ENCODE assay signal across 25 mouse cellular contexts in the genomic region with DNA sequence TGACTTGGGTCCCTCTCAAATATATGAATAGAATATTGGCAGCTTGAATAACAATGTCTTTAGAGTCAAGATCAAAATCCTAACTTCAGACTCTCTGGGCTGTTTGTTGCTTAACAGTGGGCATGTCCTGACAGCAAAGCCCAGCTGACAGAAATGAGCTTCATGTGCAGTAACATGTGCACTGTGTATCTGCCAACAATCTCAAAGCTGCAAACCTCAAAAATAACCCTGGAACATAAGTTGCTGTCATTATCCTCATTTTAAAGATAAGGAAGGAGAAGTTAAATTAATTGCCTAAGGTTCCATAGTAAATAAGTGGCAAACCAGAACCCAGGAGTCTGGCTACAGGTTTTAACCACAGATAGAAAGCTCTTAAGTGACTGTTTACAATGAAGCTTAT. TPM values are rescaled to one million over a fixed set of nuclear protein-coding genes. Genes with fewer than 3 reads are reported as not detected.
DNase-seq lines count a peak whose midpoint lies in the region; ATAC-seq and TF ChIP-seq lines count a peak whose summit lies in the region.
"Had no signal": no experiment of that assay in that cellular context is flagged by ENCODE, and none has a peak within 500 bp of the region (broad histone marks: within the 10 kb centered on the region; RNA-seq: fewer than 3 reads in every experiment).

No protein-coding gene starts in this region.

- no peak overlapping the region for H3K4me3 ChIP-seq in heart, postnatal 0 days (ENCODE audit: low read depth, low read length)
- no peak overlapping the region for H3K4me3 ChIP-seq in MEL (ENCODE audit: control insufficient read depth in 1 of 2, insufficient read depth in 1 of 2, low read depth in 2 of 2, low read length in 2 of 2)
- H3K4me3 ChIP-seq: forebrain, embryonic 10.5 days; hindbrain, embryonic 15.5 days; neural tube, embryonic 15.5 days had no signal

- DNase-seq in heart, postnatal 0 days (ENCODE audit: low spot score) = no peak
- DNase-seq in heart, adult 18-20 months = no peak
- peak; percentile 58 for DNase-seq in MEL (ENCODE audit: low read depth, low spot score)
- DNase-seq in adipocyte (ENCODE audit: low spot score) = peak; percentile 64
- peak; percentile 24 to 31 for DNase-seq in layer of hippocampus, adult 8-10 months (ENCODE audit: low spot score in 2 of 2)
- no peak for DNase-seq in retina, postnatal 1 day
- no peak for DNase-seq in spleen, postnatal 10 days (ENCODE audit: low spot score in 2 of 2)
- DNase-seq: adrenal gland, postnatal 10 days; B cell, adult 2 months; cerebellum, adult 2 months; cerebellum, postnatal 36 days; gastrocnemius, postnatal 10 days; kidney, adult 9 months; kidney, postnatal 25 days; lung, embryonic 14.5 days; lung, postnatal 4 days had no signal

- TF ChIP-seq POLR2A in MEL (IDR thresholded peaks at IDR 0.05; ENCODE audit: control insufficient read depth in 1 of 2, insufficient read depth in 1 of 2, low read depth in 1 of 2, low read length in 2 of 2, poor library complexity in 1 of 2) = no peak

- H3K79me2 ChIP-seq in MEL (ENCODE audit: control insufficient read depth, insufficient read depth, low read length, poor library complexity) = no peaks in the 10 kb centered on the region

- no peaks in the 10 kb centered on the region for H3K27me3 ChIP-seq in heart, postnatal 0 days (ENCODE audit: control insufficient read depth, insufficient read depth, low read length)
- no peaks in the 10 kb centered on the region for H3K27me3 ChIP-seq in MEL (ENCODE audit: control insufficient read depth in 1 of 2, insufficient read depth in 2 of 2, low read length in 2 of 2)
- H3K27me3 ChIP-seq: CH12.LX; hindbrain, embryonic 15.5 days; neural tube, embryonic 15.5 days had no signal

- H3K27ac ChIP-seq in heart, postnatal 0 days (ENCODE audit: low read depth) = 0 out of 2 replicates have a peak overlapping the region, but pooled peaks have one; percentile 8
- no peak overlapping the region for H3K27ac ChIP-seq in MEL (ENCODE audit: control insufficient read depth, low read depth, low read length)
- H3K27ac ChIP-seq: forebrain, embryonic 10.5 days; hindbrain, embryonic 15.5 days; liver, embryonic 14.5 days; neural tube, embryonic 15.5 days had no signal

- TF ChIP-seq CTCF in heart, postnatal 0 days (IDR thresholded peaks at IDR 0.05; ENCODE audit: low read depth) = no peak
- TF ChIP-seq CTCF in MEL (IDR thresholded peaks at IDR 0.05 in 2 of 3, conservative IDR thresholded peaks at IDR 0.05 in 1 of 3; ENCODE audit: control insufficient read depth in 1 of 3, insufficient read depth in 1 of 3, low read depth in 2 of 3, low read length in 3 of 3, poor library complexity in 1 of 3, severe bottlenecking in 1 of 3) = no peak

- H3K9me3 ChIP-seq in heart, postnatal 0 days (replicated peaks; ENCODE audit: control insufficient read depth, low read length) = no peaks in the 10 kb centered on the region
- no peaks in the 10 kb centered on the region for H3K9me3 ChIP-seq in MEL (replicated peaks; ENCODE audit: insufficient read depth, low read length)
- H3K9me3 ChIP-seq: forebrain, embryonic 10.5 days; G1E; hindbrain, embryonic 15.5 days; neural tube, embryonic 15.5 days had no signal

- H3K4me2 ChIP-seq in heart, postnatal 0 days (ENCODE audit: low read depth, low read length) = no peak overlapping the region
- H3K4me2 ChIP-seq: hindbrain, embryonic 15.5 days; lung, embryonic 14.5 days; midbrain, embryonic 11.5 days; neural tube, embryonic 15.5 days had no signal

- TF ChIP-seq EP300 in heart, postnatal 0 days (IDR thresholded peaks at IDR 0.05; ENCODE audit: low read depth) = no peak
- TF ChIP-seq EP300 in MEL (IDR thresholded peaks at IDR 0.05; ENCODE audit: low read depth in 1 of 2, low read length in 2 of 2) = peak; percentile 60 to 67

- H3K9ac ChIP-seq in heart, postnatal 0 days (replicated peaks; ENCODE audit: low read depth, low read length) = no peak overlapping the region
- no peak overlapping the region for H3K9ac ChIP-seq in MEL (ENCODE audit: control insufficient read depth, low read depth, low read length, poor library complexity, severe bottlenecking)
- H3K9ac ChIP-seq: hindbrain, embryonic 15.5 days; liver, embryonic 14.5 days; lung, embryonic 14.5 days; neural tube, embryonic 15.5 days had no signal

- H3K36me3 ChIP-seq in heart, postnatal 0 days (replicated peaks; ENCODE audit: control insufficient read depth, insufficient read depth, low read length) = no peaks in the 10 kb centered on the region
- peaks cover 0 to 11% of the 10 kb centered on the region in 2 experiments; a peak in 2 of 4 replicates for H3K36me3 ChIP-seq in MEL (ENCODE audit: control insufficient read depth in 1 of 2, insufficient read depth in 2 of 2, low read length in 2 of 2)
- H3K36me3 ChIP-seq: forebrain, embryonic 10.5 days; G1E; hindbrain, embryonic 15.5 days; neural tube, embryonic 15.5 days had no signal

- TF ChIP-seq RAD21 in MEL (IDR thresholded peaks at IDR 0.05; ENCODE audit: low read depth, low read length) = no peak

- ATAC-seq in heart, postnatal 0 days (ENCODE audit: insufficient read depth, low read depth) = no peak
- ATAC-seq in megakaryocyte, adult 5-6 weeks (ENCODE audit: poor library complexity, severe bottlenecking) = no peak
- ATAC-seq: activated CD4-positive, CD25-positive, alpha-beta regulatory T cell, adult 4 months had no signal

- peaks cover 4% of the 10 kb centered on the region for H3K4me1 ChIP-seq in heart, postnatal 0 days (ENCODE audit: control insufficient read depth, insufficient read depth)
- H3K4me1 ChIP-seq in MEL (ENCODE audit: control insufficient read depth in 1 of 2, insufficient read depth in 2 of 2, low read length in 2 of 2) = peaks cover 3 to 6% of the 10 kb centered on the region in 2 experiments; a peak in 3 of 4 replicates
- H3K4me1 ChIP-seq: forebrain, embryonic 10.5 days; hindbrain, embryonic 15.5 days; neural tube, embryonic 15.5 days had no signal

TF ChIP-seq in MEL, 35 proteins besides CTCF, POLR2A, EP300 and RAD21 (continues in another document):
- TF ChIP-seq E2F4 (IDR thresholded peaks at IDR 0.05; ENCODE audit: borderline replicate concordance, low read depth, low read length) (no peak), JUND (IDR thresholded peaks at IDR 0.05; ENCODE audit: low read depth, low read length) (no peak), GABPA (IDR thresholded peaks at IDR 0.05; ENCODE audit: low read depth, low read length) (no peak), KAT2A (conservative IDR thresholded peaks at IDR 0.05; ENCODE audit: low read depth, low read length) (no peak), BHLHE40 (IDR thresholded peaks at IDR 0.05; ENCODE audit: borderline replicate concordance, low read depth, low read length) (peak; percentile 36; the same call in 1 of the 2 replicates), CHD1 (IDR thresholded peaks at IDR 0.05; ENCODE audit: low read depth, low read length) (no peak), USF1 (IDR thresholded peaks at IDR 0.05; ENCODE audit: low read depth, low read length) (no peak), MYB (IDR thresholded peaks at IDR 0.05; ENCODE audit: low read depth, low read length) (no peak), ZNF384 (IDR thresholded peaks at IDR 0.05; ENCODE audit: low read depth, low read length) (no peak), POLR2AphosphoS5 (IDR thresholded peaks at IDR 0.05; ENCODE audit: borderline replicate concordance, low read depth, low read length) (no peak), CHD2 (IDR thresholded peaks at IDR 0.05; ENCODE audit: low read length) (no peak), MAX (IDR thresholded peaks at IDR 0.05; ENCODE audit: low read length) (peak; percentile 73), ELF1 (IDR thresholded peaks at IDR 0.05; ENCODE audit: low read depth, low read length) (no peak), ZMIZ1 (IDR thresholded peaks at IDR 0.05; ENCODE audit: low read depth, low read length) (no peak), NRF1 (IDR thresholded peaks at IDR 0.05; ENCODE audit: insufficient read depth, low read depth, low read length, poor library complexity, severe bottlenecking) (no peak), TAL1 (IDR thresholded peaks at IDR 0.05; ENCODE audit: low read length) (no peak), GATA1 (IDR thresholded peaks at IDR 0.05; ENCODE audit: low read depth, low read length) (peak; percentile 70; the same call in 1 of the 2 replicates), HCFC1 (IDR thresholded peaks at IDR 0.05; ENCODE audit: low read depth, low read length) (no peak; the same call in 1 of the 2 replicates), RCOR1 (IDR thresholded peaks at IDR 0.05; ENCODE audit: low read depth, low read length) (peak; percentile 88), ETS1 (IDR thresholded peaks at IDR 0.05; ENCODE audit: low read depth, low read length) (peak; percentile 82), USF2 (IDR thresholded peaks at IDR 0.05; ENCODE audit: borderline replicate concordance in 1 of 2, insufficient read depth in 1 of 2, low read depth in 1 of 2, low read length in 2 of 2) (no peak), SIN3A (IDR thresholded peaks at IDR 0.05; ENCODE audit: low read length) (peak; percentile 79), SMC3 (IDR thresholded peaks at IDR 0.05; ENCODE audit: low read depth, low read length) (no peak), POLR2AphosphoS2 (IDR thresholded peaks at IDR 0.05; ENCODE audit: low read length) (no peak)

RNA-seq across cellular contexts. Expression of a gene that starts 23.7 kb away (rescaled TPM):
- total RNA-seq in heart, postnatal 0 days (2014; rRNA removed; ENCODE audit: low replicate concordance) = 3.4 and 5.8 TPM in 2 replicates
- polyA plus RNA-seq in heart, postnatal 0 days (2015; fragmentation: Nextera tagmentation; extraction: Ambion mirVana) = 28.5 and 33.1 TPM in 2 replicates
- total RNA-seq in heart, adult 18-20 months (2021) = 100 to 1,000 TPM; 107 to 111 TPM
- total RNA-seq in MEL (2012; rRNA removed) = 0.85 and 0.98 TPM in 2 replicates
- polyA plus RNA-seq in MEL (2012; ENCODE audit: insufficient read depth in 1 of 2, insufficient read length in 2 of 2, low read depth in 1 of 2, low replicate concordance in 2 of 2, missing spikeins in 1 of 2) = 1 to 10 TPM in 1 of 2 experiments, not detected in 1; 3.2 TPM
- 10 to 100 TPM; 11.3 to 12.4 (median 11.5) TPM for total RNA-seq in layer of hippocampus, adult 8-10 months (2022)
- total RNA-seq in megakaryocyte, adult 5-6 weeks (2015) = 0.80 and 1.2 TPM in 2 replicates
- 2.0 and 2.8 TPM in 2 replicates for total RNA-seq in megakaryocyte, adult 5-6 weeks (2017)

RNA-seq across cellular contexts. Expression of a gene that starts 44.6 kb away (rescaled TPM):
- total RNA-seq in heart, postnatal 0 days (2014; rRNA removed; ENCODE audit: low replicate concordance) = 62.2 and 85.6 TPM in 2 replicates
- polyA plus RNA-seq in heart, postnatal 0 days (2015; fragmentation: Nextera tagmentation; extraction: Ambion mirVana) = 107 and 109 TPM in 2 replicates
- 100 to 1,000 TPM; 146 to 173 TPM for total RNA-seq in heart, adult 18-20 months (2021)
- total RNA-seq in MEL (2012; rRNA removed) = 373 and 409 TPM in 2 replicates
- polyA plus RNA-seq in MEL (2012; ENCODE audit: insufficient read depth in 1 of 2, insufficient read length in 2 of 2, low read depth in 1 of 2, low replicate concordance in 2 of 2, missing spikeins in 1 of 2) = 1,000 to 10,000 TPM in 1 of 2 experiments, 100 to 1,000 TPM in 1; 789 to 2,754 TPM
- total RNA-seq in layer of hippocampus, adult 8-10 months (2022) = 100 to 1,000 TPM; 391 to 465 (median 433) TPM
- total RNA-seq in megakaryocyte, adult 5-6 weeks (2015) = 418 and 446 TPM in 2 replicates
- 321 and 398 TPM in 2 replicates for total RNA-seq in megakaryocyte, adult 5-6 weeks (2017)

Comparison
In these comparisons a context has a peak if more than half of its experiments do, and no peak if none do; other contexts are left out.
1. RNA of a gene that starts 23.7 kb away (total RNA-seq): 107 to 111 TPM in heart, adult 18-20 months; 11.3 to 12.4 TPM in layer of hippocampus, adult 8-10 months, 3.4 to 5.8 TPM in heart, postnatal 0 days, 0.80 to 2.8 TPM in megakaryocyte, adult 5-6 weeks and 0.85 to 0.98 TPM in MEL; every median in the first group is over 4 times any median in the second.
2. DNase-seq: peak in MEL (single experiment), adipocyte (single experiment) and layer of hippocampus, adult 8-10 months (2 of 2); none in heart, postnatal 0 days (single experiment), heart, adult 18-20 months (0 of 2), retina, postnatal 1 day (single experiment) and spleen, postnatal 10 days (0 of 2).